Mouse (Mus musculus) megakaryocyte-erythroid progenitor cell, adult 5-6 weeks (primary cell): ENCODE measurements around the gene Rarg. TPM values are rescaled to one million over a fixed set of nuclear protein-coding genes. Genes with fewer than 3 reads are reported as not detected.

Experiments
- ATAC-seq: replicated peaks from 2 replicates; pipeline ENCODE4 v1.8.0; 2016; ENCODE audit warnings: mild to moderate bottlenecking, inconsistent platforms; ENCODE audit not compliant: severe bottlenecking, poor library complexity, low FRiP score, low TSS enrichment
- total RNA-seq, 2 experiments: library from RNA; stranded (forward) in 1 of 2; stranded (reverse) in 1 of 2; fragments of 200-1000, 215-1000 nt in 1 of 2; fragments of >200 nt in 1 of 2; fragmentation: Nextera tagmentation in 1 of 2; gene quantifications; 2 replicates each; pipeline ENCODE4 v1.2.3; 2014 to 2017

The Rarg gene
- total RNA-seq, 2 experiments from 2014 or later = 0.61 to 6.7 TPM

- ATAC-seq = no peak
These were observed 1.4 kb upstream of the Rarg start for GRCm38 (mm10) chr15:102258581-102259253.

DNA sequence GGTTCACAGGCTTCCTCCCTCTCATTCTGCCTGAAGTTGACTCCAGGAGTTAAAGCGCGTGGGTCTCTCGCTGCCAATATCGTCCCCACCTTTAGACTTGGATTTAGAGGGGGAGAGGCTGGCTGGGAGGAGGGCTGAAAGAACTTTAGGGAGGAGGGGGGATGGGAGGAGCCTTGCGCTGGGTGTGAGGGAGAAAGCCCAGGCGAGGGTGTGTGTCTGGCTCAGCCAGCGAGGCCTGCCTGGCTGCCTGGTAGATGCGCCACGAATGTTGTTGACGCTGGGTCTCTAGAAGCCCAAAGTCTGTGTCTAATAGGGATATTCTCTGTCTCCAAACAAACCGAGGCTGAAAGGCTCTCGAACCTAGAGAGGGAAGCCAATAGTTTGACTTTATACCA lies 756 bp upstream of the Rarg start:
- no peak for ATAC-seq

DNA sequence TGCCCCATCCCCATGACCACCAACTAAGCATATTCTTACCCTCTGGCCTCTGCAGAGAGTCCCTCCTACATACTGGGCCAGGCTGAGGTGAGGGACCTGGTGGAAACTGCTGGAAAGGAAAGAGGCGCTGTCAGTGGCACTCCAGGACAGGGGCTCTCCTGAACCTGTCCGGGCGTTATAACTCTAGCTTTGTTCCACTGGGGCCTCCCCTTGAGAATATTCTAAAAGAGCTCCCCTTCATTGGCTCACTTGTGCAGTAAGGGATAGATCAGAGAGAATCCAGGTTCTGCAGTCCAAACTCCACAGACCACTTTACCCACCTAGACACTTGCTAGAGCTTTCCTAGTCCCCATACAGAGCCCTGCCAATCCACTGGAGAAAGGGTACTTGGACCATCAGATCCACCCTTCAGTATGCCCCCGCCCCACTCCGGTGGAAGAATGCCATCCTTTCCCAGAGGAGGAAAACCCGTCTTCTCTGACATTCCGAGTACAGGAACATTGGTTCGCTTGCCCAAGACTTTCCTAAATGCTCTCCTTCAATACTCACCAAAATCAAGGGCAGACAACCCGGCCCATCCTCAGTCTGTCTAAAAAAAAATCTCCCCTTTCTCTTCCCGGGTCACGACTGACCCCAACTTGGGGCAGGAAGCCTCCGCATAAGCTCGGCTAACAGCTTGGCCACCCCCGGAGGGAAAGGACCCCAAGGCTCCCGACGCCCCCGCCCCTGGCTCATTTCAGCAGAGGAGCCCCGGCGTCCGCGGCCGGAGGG lies 701 bp downstream of the Rarg start:
- no peak for ATAC-seq

- no peak for ATAC-seq
These were observed 1.6 kb downstream of the Rarg start for GRCm38 (mm10) chr15:102255547-102256255.

DNA sequence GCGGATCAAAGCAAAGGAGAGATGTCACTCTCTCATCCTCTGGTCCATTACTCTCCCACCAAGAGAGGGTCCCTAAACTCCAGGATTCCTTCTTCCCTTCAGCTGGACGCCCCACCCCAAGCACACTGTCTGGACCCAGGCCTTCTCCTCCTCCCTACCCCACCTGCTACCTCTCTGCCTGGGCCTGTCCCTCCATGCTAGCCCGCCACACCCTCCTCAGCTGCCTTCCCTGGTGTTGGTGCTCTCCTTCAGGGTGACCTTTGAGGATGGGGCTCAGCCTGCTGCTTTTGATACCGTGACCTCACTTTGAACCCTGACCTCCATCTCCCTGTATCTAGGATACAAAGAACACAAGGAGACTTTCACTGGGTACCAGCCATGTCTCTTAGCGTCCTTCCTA lies 6.8 kb downstream of the Rarg start:
- no peak for ATAC-seq

DNA sequence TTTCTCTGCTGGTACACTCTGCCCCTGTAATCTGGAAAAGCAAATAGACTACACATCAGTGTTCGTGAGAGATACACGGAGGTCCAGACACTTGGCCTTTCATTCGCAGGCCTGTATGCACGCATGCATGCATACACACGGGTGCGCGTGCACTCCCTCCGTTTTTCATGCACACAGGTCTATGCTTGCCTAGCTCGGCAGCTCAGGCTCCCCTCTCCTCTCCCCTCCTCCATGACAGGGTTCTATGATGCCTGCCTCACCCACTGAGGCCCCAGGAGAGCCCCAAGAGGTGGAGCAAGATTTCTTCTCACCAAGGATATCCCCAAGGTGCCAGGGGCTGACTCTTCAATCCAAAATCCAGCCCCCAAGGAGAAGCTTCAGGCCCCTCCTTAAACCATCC lies 7.3 kb downstream of the Rarg start:
- ATAC-seq = no peak

DNA sequence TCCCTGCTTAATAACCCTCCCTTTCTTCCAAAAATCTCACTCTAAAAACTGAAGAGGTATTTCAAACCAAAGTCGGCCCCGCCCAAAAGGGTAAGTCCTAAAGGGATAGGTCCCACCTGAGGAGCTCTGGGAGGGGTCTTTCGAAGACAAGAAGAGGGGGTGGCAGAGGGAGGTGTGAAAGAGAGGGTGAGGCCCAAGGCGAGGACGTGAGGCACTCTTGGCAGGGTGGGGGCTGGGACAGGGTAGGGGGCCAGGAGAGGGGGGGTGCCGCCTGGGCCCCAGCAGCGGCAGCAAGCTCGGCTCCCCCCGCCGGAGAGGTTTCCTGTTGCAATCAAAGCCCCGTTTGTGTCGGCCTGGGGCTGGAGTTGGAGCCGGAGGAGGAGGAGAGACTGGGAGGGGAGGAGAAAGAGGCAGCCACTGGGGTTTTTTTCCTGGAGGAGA lies 8.0 kb downstream of the Rarg start:
- ATAC-seq = no peak

- ATAC-seq = no peak
These were observed 8.5 kb downstream of the Rarg start for GRCm38 (mm10) chr15:102248812-102249191.

DNA sequence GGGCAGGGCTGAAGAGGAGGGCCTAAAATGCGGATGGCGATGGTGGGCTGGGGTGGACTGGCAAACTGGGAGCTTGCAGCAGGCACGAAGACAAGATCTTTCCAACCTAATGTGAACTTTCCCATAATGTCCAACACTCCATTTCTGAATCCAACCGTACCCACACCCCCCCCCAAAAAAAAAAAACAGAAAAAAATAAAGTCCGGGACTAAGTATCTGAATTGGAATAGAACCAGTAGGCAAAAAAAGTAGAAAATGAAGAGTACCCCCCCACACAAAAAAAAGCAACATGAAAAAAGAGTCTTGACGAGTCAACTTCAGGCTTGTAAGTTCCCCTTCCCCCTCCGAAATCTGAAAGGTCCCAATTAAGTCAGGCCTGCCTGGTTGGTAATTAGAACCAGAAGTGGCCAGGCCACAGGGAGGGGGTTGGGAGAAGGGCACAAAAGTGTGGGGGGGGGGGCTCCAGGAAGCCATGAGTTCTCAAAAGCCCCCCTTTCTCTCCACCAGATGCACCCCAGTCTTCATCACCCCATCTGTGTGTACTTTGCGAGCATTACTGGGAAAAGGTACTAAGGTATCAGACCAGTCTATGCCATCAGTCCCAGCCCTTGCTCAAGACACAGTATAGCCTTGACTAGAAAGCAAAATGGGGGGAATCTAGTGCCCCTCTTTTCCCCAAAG lies 9.0 kb downstream of the Rarg start:
- ATAC-seq = no peak

GRCm38 (mm10) chr15:102247252-102248130 lies 9.8 kb downstream of the Rarg start:
- ATAC-seq = no peak

GRCm38 (mm10) chr15:102246866-102247251 lies 10.5 kb downstream of the Rarg start:
- ATAC-seq = 0 out of 2 replicates have a peak, but pooled peaks have one; percentile 14

- peak; percentile 65 for ATAC-seq
These were observed 11.2 kb downstream of the Rarg start for GRCm38 (mm10) chr15:102245891-102246741.

DNA sequence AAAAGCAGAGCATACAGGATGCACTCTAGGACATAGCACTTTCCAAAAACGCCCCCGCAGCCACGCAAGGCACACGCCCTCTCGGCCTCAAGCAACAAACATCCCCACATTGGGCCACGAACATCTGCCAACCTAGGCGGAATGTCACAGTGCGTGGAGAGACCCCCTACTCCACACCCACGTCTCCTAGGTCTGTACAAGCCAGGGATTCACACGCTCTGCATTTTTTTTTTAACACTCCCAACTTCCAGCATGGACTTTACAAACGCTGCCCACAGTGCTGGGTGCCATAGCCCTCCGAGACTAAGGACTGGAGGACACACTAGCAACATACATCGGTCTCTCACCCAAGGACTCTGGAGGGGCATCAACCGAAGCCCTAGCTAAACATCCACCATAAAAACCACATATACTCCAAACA lies 11.8 kb downstream of the Rarg start:
- ATAC-seq = no peak

DNA sequence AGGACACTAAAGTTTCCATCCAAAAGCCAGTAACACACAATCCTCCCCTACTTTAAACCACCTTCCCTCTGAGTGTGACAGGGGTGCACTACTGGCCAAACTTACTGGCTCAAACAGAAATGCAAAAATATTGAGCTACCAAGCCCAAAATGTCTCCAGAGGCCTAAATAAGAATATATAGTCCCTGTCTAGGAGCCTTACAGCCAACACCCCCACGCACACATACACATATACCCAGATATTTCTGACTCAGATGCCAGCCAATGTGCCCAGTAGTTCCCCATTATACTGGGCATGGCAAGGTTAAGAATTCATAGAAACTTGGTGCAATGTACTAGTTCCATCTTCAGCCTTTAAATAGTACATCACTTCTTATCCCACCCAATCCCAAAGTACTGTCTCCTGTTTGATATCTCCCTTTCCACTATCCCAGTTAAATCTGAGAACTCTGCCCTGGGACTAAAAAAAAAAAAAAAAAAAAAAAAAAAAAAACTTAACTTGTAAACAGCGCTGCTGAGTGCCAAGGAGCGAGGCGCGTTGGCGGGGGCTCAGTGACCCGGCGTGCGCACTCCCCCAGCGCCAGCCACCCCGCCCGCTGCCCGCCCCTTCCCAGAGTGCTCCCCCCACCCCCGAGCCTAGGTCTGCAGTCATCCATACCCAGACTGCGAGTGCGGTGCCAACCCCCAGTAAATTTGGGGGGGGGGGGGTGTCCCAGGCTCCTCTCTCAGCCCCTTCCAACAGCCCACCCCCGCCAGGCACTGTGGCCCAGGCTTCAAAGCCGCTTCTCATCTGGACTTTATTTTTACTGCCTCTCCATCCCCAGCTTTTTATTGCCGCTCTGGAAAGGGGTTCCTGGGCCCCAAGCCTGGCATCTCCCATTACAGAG lies 12.8 kb downstream of the Rarg start:
- no peak for ATAC-seq

GRCm38 (mm10) chr15:102243229-102244190 lies 13.8 kb downstream of the Rarg start:
- ATAC-seq = peak; percentile 17; the same call in 1 of the 2 replicates
